Mouse (Mus musculus) central nervous system, embryonic 11.5 days (tissue): Measurements from ENCODE around the gene Cyp4a32. TPM values are rescaled to one million over a fixed set of nuclear protein-coding genes. Genes with fewer than 3 reads are reported as not detected.

Source experiments
- polyA plus RNA-seq: library from polyadenylated mRNA; depleted of rRNA; stranded (reverse); fragments of >200 nt; gene quantifications from 2 replicates; pipeline ENCODE4 v1.2.3, GENCODE M21; 2012; rRNA removed

The Cyp4a32 gene
- polyA plus RNA-seq = not detected in 2 replicates

GRCm38 (mm10) chr4:115600611-115601010, at the start of gene Cyp4a32:
Cyp4a32 (plus strand) TSS chr4:115600969.

DNA sequence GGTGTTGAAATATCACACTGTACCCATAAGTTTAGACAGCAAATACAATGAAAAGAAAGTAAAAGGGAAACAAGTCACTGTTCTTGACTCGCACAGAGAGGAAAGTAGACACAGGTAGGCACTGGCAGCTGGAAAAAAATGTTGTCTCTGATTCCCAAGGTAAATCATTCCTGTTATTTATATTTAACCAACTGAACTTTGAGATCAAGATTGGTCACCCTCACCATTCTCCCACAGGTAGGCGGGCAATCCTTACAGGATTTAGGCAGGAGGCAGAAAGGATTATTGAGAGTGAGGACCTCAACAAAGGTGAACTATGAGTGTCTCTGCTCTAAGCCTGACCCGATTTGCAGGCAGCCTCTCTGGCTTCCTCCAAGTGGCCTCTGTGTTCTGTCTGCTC, 37.4 kb upstream of the Cyp4a32 start, which contains the start of gene Cyp4a31:
Gene Cyp4a31 (plus strand): TSS at position 249 of the 400 bp plus-strand sequence.

GRCm38 (mm10) chr4:115647580-115647979, 46.8 kb downstream of the Cyp4a32 start, which contains the start of gene Cyp4b1:
Cyp4b1 (minus strand) TSS chr4:115647723.

Other genes starting within 250 kb of the Cyp4a32 start
- gene Cyp4a12b, start 189.3 kb upstream of the Cyp4a32 start, polyA plus RNA-seq = not detected in 2 replicates
- not detected in 2 replicates for gene Cyp4a30b, start 148.4 kb upstream of the Cyp4a32 start, polyA plus RNA-seq
- gene Cyp4a14, start 104.8 kb upstream of the Cyp4a32 start, polyA plus RNA-seq = not detected in 2 replicates
- gene Cyp4a10, start 82.7 kb upstream of the Cyp4a32 start, polyA plus RNA-seq = not detected in 2 replicates
- 0.10 TPM in 1 of 2 replicates, not detected in the other for gene Cyp4a31, start 37.3 kb upstream of the Cyp4a32 start, polyA plus RNA-seq
- gene Cyp4b1, start 46.8 kb downstream of the Cyp4a32 start, polyA plus RNA-seq = 0.08 and 0.19 TPM in 2 replicates
- 17.9 and 24.6 TPM in 2 replicates for gene Efcab14, start 136.8 kb downstream of the Cyp4a32 start, polyA plus RNA-seq
- gene Tex38, start 180.0 kb downstream of the Cyp4a32 start, polyA plus RNA-seq = 0.42 and 1.2 TPM in 2 replicates
- 27.5 and 28.1 TPM in 2 replicates for gene Atpaf1, start 183.8 kb downstream of the Cyp4a32 start, polyA plus RNA-seq
- 6.5 and 8.0 TPM in 2 replicates for gene Mob3c, start 227.1 kb downstream of the Cyp4a32 start, polyA plus RNA-seq
- 39.5 and 41.0 TPM in 2 replicates for gene Mknk1, start 238.2 kb downstream of the Cyp4a32 start, polyA plus RNA-seq